Mouse (Mus musculus) hindlimb bud, embryonic 11.5 days (tissue): Measurements from ENCODE around the gene Nlrc4.
A peak's percentile ranks its signal among the peaks of the same experiment; 100 is the strongest.

ENCODE experiments used
- DNase-seq: peaks from one replicate; pipeline ENCODE4 v3.0.0-alpha.2; 2012; ENCODE audit warnings: low read depth, low spot score; ENCODE audit errors: extremely low spot score

The Nlrc4 gene

GRCm38 (mm10) chr17:74431481-74431880 is 27.5 kb downstream of the Nlrc4 start:
- no peak for DNase-seq

GRCm38 (mm10) chr17:74430074-74430473 is 28.9 kb downstream of the Nlrc4 start:
- no peak for DNase-seq

DNA sequence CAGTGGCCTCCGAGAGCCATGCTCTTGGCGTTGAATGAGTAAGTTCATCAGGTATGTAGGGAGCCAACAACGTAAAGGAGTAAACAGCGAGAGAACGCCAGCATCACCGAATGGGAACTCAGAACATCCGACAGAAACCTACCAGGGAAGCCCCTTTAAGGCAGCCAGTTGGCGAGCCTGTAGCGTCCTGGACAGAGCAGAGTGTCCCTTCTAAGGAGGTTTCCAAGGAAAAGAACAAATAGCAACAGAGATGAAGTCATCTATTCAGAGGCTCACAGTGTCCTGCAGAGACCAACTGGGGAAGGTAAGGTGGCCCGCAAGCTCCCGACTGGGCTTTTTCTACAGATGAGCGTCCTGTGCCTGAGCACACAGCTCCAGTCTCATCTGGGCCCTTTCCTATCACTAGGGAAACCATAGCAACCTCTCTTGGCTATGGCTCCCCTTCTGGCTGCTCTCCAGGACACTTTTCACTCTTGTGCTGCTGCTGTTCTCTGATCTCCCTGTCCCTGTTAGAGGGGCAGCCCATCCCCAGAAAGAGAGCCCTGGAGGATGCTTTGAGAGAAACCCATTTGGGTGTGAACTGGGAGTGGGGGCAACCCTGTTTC is 34.4 kb downstream of the Nlrc4 start:
- DNase-seq = no peak

GRCm38 (mm10) chr17:74420656-74421055 is 38.3 kb downstream of the Nlrc4 start:
- DNase-seq = no peak

- no peak for DNase-seq
Observed at GRCm38 (mm10) chr17:74418171-74418570, 40.8 kb downstream of the Nlrc4 start.

GRCm38 (mm10) chr17:74416841-74417360 is 42.0 kb downstream of the Nlrc4 start:
- DNase-seq = no peak

DNA sequence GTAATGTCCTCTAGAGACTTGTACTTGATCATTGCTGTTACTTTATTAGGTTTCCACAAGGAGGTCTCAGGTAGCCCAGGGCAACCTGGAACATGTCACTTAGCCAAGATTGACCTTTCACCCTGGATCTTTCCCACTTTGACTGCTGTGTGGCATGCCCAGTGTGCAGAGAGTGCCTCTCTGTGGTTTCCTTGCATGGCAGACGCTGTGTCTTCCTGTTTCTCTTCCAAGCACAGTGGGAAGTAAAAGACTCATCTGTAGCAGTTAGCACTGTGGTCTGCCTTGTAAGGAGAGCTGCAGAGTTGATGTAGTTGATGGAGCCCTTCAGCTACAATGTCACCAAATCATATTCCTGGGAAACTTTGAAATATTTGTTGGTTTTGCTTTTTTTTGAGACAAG is 44.3 kb downstream of the Nlrc4 start:
- DNase-seq = no peak

DNA sequence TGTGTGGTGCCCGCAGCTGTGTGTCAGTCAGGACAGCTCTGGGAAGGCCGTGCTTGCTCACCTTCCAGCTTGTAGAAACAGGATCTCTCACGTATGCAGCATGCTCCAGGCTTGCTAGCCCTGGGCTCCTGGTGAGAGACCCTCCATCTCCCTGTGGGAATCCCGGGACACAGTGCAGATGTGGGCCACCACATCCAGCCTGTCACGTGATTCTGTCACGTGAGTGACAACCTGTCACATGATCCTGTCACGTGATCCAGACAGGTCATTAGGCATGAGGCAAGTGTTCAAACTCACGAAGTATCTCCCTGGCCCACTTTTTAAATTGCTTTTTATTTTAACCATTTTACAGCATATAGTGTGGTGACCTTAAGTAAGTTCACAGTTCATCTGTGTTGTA is 45.6 kb downstream of the Nlrc4 start:
- DNase-seq = no peak

- no peak for DNase-seq
Observed at GRCm38 (mm10) chr17:74409722-74410121, 49.2 kb downstream of the Nlrc4 start.

GRCm38 (mm10) chr17:74406487-74406886 is 52.5 kb downstream of the Nlrc4 start:
- DNase-seq = no peak

DNA sequence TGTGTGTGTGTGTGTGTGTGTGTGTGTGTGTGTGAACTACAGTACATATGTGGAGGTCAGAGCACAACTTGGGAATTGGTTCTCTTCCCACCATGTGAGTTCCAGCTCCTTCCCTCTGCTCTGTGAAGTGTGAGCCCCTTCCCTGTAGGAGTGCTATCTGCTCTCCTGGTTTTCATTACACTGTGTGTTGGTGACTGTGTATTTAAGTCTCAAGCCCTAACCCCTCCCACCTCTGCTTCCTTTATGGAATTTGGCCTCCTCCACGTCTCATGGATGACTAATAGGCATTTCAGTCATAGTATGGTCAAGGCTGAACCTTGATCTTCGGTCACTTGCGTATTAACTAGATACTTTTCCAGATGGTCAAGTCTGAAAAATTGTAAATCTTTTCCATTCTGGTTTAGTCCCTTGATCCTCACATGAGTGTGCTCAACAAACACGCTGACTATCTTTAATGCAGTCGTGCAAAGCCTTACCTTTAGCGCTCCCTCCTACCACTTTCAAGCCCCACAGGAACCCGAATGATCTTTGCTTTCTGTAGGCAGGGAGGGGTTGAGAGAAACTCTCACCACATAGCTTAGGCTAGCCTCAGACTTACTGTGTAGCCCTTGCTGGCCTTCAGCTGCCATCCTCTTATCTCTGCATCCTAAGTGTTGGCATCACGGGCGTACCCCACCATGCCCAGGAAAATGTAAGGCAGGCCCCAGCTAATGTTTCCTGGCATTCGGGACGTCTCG is 56.3 kb downstream of the Nlrc4 start:
- no peak for DNase-seq

GRCm38 (mm10) chr17:74397173-74397572 is 61.8 kb downstream of the Nlrc4 start:
- no peak for DNase-seq

DNA sequence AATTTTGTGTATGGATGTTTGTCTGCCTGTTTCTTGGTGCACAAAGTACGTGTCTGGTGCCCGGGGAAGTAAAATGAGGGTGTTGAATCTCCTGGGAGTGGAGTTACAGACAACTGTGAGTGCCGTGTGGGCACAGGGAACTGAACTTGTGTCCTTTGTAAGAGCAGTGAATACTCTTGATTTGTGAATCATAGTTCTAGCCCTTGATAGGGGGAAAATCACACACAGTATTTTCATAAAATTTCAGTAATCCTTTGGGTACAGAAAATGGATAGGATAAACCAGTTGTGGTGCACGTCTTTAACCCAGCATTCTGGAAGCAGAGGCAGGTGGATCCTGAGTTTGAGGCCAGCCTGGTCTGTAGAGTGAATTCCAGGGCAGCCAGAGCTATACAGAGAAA is 62.2 kb downstream of the Nlrc4 start:
- no peak for DNase-seq

DNA sequence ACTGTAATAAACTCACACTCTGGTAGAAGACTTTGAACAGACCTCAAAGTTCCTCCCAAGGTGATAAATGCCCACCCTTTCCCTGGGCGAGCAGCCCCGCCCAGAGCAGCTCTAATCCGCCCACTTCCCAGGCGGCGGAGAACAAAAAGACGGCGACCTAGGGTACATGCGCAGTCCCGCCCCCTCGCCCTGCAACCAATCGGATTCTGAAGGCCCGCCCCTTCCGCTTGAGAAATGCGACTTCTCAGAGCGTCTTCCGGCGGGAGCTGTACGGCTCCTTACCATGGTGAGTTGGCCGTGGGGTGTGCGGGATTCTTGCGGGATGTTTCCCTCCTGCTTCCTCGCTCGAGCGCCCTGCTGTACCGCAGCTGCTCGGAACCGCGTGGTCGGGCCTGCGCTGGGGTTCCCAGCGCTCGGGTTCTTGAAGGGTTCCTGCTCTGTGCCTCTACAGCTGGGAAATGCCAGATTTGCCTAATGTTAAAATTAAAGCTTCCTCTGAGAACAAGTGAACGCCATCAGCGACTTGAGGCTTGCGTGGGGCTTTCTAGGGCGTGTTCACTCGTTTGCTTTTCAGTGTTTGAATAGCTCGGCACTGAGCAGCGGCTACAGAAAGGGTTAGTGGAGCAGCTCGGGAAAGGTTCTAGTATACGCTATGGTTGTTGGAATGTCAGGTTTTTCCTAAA is 63.4 kb downstream of the Nlrc4 start, which contains the start of gene Slc30a6:
Gene Slc30a6 (plus strand): TSS at position 226 of the 683 bp plus-strand sequence.
- DNase-seq = peak; percentile 85

- no peak for DNase-seq
Observed at GRCm38 (mm10) chr17:74394855-74395254, 64.1 kb downstream of the Nlrc4 start.

DNA sequence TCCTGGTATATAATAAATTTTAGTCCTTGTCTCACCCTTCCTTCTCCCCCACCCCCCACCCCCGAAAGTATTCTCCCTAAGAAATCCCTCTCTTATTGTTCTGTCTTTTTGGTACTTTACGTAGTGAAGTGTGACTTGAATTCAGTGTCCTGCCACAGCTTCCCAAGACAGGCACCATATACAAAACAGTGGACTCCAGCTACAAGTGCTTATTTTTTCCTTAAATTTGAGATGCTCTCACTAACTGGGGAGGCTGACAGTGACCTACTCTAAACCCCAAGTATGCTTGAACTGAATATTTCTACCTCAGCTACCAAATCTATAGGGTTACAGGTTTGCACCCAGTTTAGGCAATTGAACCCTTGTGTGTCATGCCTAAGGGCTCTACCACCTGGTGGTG is 64.6 kb downstream of the Nlrc4 start:
- no peak for DNase-seq

- no peak for DNase-seq
Observed at GRCm38 (mm10) chr17:74389847-74390246, 69.1 kb downstream of the Nlrc4 start.

DNA sequence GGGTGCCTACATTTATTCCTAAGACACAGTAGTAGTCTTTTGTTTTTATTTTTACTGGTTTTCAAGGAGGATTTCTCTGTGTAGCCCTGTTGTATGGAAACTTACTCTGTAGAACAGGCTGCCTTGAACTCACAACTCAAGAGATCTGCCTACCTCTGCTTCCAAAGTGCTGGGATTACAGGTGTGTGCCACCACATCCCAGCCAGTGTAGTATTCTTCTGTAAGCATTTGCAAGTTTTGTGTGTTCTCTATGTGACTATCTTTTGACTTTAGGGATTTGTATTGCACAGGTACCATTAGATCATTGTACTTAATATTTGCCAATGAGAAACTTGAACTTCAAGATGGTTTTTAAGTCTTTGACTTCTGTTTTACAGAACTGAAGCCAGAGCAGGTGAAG is 72.3 kb downstream of the Nlrc4 start:
- DNase-seq = no peak

DNA sequence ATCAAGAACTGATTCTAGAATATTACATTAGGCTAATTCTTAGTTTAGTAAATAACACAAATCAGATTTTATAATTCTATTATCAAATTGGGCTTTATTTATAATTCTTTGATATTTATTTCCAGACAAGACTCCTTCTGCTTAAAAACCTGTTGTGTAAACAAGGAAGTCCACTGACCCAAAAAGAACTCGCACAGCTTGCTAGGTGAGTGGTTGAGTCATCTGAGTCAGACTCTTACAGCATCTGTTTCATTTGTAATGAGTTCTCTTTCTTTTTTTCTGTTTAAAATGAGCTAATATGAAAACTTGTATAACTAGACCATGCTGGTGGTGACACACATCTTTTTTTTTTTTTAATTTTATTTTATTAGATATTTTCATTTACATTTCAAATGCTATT is 82.0 kb downstream of the Nlrc4 start:
- DNase-seq = no peak
